Mouse (Mus musculus): ENCODE results near the gene Ttc7b. TPM values are rescaled to one million over a fixed set of nuclear protein-coding genes. Genes with fewer than 3 reads are reported as not detected.

Gene Ttc7b
- polyA plus RNA-seq, 1 experiment from 2014 or later, result 6.6 TPM

DNA sequence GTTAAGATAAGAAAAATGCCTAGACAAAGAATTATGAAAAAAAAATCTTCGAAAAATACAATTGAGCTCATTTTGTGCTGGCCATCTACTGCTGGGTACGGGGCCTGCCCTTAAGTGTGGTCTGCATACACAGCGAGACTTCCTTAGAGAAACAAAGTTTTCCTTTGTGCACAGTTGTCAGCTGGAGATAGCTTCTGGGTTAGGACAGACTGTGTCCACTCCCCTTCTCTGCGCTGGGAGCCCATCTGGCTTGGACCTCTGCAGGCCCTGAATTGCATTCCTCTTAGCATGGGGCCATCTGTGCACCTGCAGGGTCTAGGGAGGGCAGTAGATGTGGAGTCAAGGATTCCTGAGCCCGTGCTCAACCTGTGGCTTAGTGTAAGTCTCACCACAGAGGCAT, 165.1 kb downstream of the Ttc7b start:
- Histone ChIP-seq H3K4me3 (ENCODE audit: low read depth, low read length) (no peak overlapping the region), H3K9ac (replicated peaks; ENCODE audit: low read depth) (no peak overlapping the region), H3K36me3 (ENCODE audit: insufficient read depth, low read length) (peaks cover 12% of the 10 kb centered on the region; the same call in 1 of the 2 replicates), H3K4me2 (replicated peaks; ENCODE audit: low read depth, low read length) (no peak overlapping the region), H3K4me1 (ENCODE audit: insufficient read depth, low read depth, low read length) (no peaks in the 10 kb centered on the region), H3K27me3 (replicated peaks; ENCODE audit: insufficient read depth, low read length) (no peaks in the 10 kb centered on the region), H3K27ac (ENCODE audit: low read length) (no peak overlapping the region), H3K9me3 (ENCODE audit: low read length) (no peaks in the 10 kb centered on the region)
- DNase-seq (ENCODE audit: low spot score), result no peak
- no peak for ATAC-seq
- 73% methylated on average over 5 of the region's 5 CpGs for WGBS
- TF ChIP-seq CTCF (IDR thresholded peaks at IDR 0.05), result no peak
- no peak for TF ChIP-seq EP300 (IDR thresholded peaks at IDR 0.05)

DNA sequence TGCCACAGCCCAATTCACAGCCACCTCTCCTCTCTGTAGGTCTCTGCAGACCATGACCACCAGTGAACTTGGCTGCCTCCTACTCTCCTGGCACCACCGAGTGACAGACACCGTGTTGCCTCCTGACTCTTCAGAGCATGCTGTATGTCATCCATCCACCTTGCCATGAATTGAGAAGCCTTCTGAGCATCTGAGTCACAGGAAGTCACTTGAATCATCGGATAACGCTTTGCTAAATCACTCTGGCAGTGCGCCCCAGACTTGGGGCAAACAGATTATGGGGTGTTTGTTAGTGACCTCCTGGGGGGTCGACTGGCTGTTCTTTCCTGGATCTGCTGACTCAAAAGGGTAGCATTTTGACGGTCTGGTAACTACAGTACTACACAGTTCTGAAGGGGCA, 166.7 kb downstream of the Ttc7b start:
- Histone ChIP-seq H3K27me3 (replicated peaks; ENCODE audit: insufficient read depth, low read length) (no peaks in the 10 kb centered on the region), H3K9ac (replicated peaks; ENCODE audit: low read depth) (no peak overlapping the region), H3K4me3 (ENCODE audit: low read depth, low read length) (no peak overlapping the region), H3K4me2 (replicated peaks; ENCODE audit: low read depth, low read length) (no peak overlapping the region), H3K27ac (ENCODE audit: low read length) (no peak overlapping the region), H3K9me3 (ENCODE audit: low read length) (no peaks in the 10 kb centered on the region), H3K36me3 (ENCODE audit: insufficient read depth, low read length) (peaks cover 12% of the 10 kb centered on the region; the same call in 1 of the 2 replicates), H3K4me1 (ENCODE audit: insufficient read depth, low read depth, low read length) (no peaks in the 10 kb centered on the region)
- no peak for ATAC-seq
- 53% methylated on average over 7 of the region's 7 CpGs for WGBS
- TF ChIP-seq CTCF (IDR thresholded peaks at IDR 0.05) (no peak), EP300 (IDR thresholded peaks at IDR 0.05) (no peak)
- DNase-seq (ENCODE audit: low spot score), result no peak

DNA sequence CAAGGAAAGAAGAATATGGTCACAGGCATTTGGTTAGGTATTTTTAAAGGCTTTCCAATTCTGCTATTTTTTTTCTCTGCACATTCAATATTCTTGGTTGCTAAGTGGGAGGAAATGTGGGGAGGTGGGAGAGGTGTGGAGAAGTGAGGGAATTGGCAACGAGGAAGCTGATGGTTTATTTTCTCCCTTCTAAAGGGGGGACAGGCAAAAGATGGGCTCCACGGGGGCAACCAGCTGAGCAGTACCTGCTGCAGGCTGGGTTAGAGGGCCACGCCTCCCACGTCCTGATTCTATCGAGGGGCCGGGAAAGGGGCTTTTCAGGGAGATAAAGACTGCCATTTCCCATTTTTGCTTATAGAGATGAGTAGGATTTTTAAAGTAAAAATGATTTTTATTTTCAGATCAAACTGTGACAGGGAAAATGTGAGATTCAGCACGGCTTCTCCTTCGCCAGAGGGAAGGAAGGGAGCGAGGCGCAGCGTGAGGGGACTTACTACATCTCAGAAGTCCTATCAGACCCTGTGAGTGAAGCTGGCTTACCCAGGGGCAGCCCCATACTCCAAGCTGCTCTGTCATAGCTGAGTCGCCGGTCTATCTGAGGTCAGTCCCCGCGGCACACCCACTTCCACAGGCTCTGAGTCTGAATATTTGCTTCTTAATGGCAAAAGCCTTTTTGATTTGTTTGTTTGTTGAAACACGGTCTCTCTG, 167.4 kb downstream of the Ttc7b start:
- Histone ChIP-seq H3K9ac (replicated peaks; ENCODE audit: low read depth) (no peak overlapping the region), H3K4me1 (ENCODE audit: insufficient read depth, low read depth, low read length) (no peaks in the 10 kb centered on the region), H3K27me3 (replicated peaks; ENCODE audit: insufficient read depth, low read length) (no peaks in the 10 kb centered on the region), H3K27ac (ENCODE audit: low read length) (no peak overlapping the region), H3K4me3 (ENCODE audit: low read depth, low read length) (no peak overlapping the region), H3K4me2 (replicated peaks; ENCODE audit: low read depth, low read length) (no peak overlapping the region), H3K36me3 (ENCODE audit: insufficient read depth, low read length) (peaks cover 12% of the 10 kb centered on the region; the same call in 1 of the 2 replicates), H3K9me3 (ENCODE audit: low read length) (no peaks in the 10 kb centered on the region)
- TF ChIP-seq CTCF (IDR thresholded peaks at IDR 0.05) (no peak), EP300 (IDR thresholded peaks at IDR 0.05) (no peak)
- WGBS, result 83% methylated on average over 16 of the region's 16 CpGs
- DNase-seq (ENCODE audit: low spot score) (no peak), ATAC-seq (no peak)

DNA sequence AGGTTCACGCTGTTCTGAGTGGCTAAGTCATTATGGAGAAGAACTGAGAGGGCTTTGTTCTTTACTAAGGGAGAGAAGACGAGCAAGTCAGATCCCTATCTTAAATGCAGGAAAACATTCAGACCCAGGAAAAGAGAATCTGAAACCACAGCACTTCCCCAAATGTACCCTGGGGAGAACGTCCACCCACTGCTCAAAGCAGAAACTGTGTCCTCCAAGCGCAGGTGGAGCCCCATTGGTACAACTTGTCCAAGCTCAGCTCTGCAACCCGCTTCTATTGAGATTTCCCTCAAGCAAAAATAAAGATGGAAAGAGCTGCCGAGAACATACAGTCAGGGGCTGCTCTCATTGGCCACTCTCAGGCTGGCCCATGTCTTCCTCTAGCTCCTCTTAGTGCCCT, 168.5 kb downstream of the Ttc7b start:
- no peak for DNase-seq (ENCODE audit: low spot score)

DNA sequence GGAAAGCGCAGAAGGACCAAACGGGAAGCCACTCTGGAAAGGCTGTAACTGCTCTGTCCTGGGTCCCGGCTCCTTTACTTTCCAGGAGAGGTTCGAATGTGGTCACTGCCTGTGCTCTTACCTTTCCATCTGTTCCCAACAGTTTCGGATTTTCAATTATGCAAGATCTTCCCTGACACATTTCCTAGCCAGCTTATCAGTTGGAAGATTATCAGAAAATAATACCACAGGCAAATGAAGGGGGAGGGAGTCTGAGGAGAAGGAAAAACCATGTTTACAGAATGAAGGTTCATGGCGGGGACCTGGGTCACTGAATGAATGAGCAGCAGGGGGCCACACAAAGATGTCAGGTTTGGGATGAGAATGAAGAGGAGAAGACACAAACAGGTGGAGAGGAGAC, 177.1 kb downstream of the Ttc7b start:
- DNase-seq (ENCODE audit: low spot score) (no peak), ATAC-seq (no peak)
- no peak overlapping the region for H3K9ac ChIP-seq (replicated peaks; ENCODE audit: low read depth)
- 63% methylated on average over 6 of the region's 6 CpGs for WGBS
- TF ChIP-seq CTCF (IDR thresholded peaks at IDR 0.05), result no peak
- H3K27me3 ChIP-seq (replicated peaks; ENCODE audit: insufficient read depth, low read length), result no peaks in the 10 kb centered on the region
- H3K27ac ChIP-seq (ENCODE audit: low read length), result no peak overlapping the region
- H3K4me2 ChIP-seq (replicated peaks; ENCODE audit: low read depth, low read length), result no peak overlapping the region
- H3K36me3 ChIP-seq (ENCODE audit: insufficient read depth, low read length), result 0 out of 2 replicates have a peak, but pooled peaks cover 12% of the 10 kb centered on the region
- H3K4me1 ChIP-seq (ENCODE audit: insufficient read depth, low read depth, low read length), result no peaks in the 10 kb centered on the region
- H3K9me3 ChIP-seq (ENCODE audit: low read length), result no peaks in the 10 kb centered on the region
- H3K4me3 ChIP-seq (ENCODE audit: low read depth, low read length), result no peak overlapping the region

More for the DNA sequence above, 168.5 kb downstream of the Ttc7b start:
- no peak overlapping the region for H3K27ac ChIP-seq (ENCODE audit: low read length)
- H3K4me2 ChIP-seq (replicated peaks; ENCODE audit: low read depth, low read length), result no peak overlapping the region
- no peaks in the 10 kb centered on the region for H3K27me3 ChIP-seq (replicated peaks; ENCODE audit: insufficient read depth, low read length)
- H3K36me3 ChIP-seq (ENCODE audit: insufficient read depth, low read length), result peaks cover 5% of the 10 kb centered on the region; the same call in 1 of the 2 replicates
- H3K9me3 ChIP-seq (ENCODE audit: low read length), result no peaks in the 10 kb centered on the region
- H3K9ac ChIP-seq (replicated peaks; ENCODE audit: low read depth), result no peak overlapping the region
- 79% methylated on average over 6 of the region's 6 CpGs for WGBS
- no peak overlapping the region for H3K4me3 ChIP-seq (ENCODE audit: low read depth, low read length)
- no peaks in the 10 kb centered on the region for H3K4me1 ChIP-seq (ENCODE audit: insufficient read depth, low read depth, low read length)
- ATAC-seq, result no peak
- TF ChIP-seq EP300 (IDR thresholded peaks at IDR 0.05) (no peak), CTCF (IDR thresholded peaks at IDR 0.05) (no peak)

DNA sequence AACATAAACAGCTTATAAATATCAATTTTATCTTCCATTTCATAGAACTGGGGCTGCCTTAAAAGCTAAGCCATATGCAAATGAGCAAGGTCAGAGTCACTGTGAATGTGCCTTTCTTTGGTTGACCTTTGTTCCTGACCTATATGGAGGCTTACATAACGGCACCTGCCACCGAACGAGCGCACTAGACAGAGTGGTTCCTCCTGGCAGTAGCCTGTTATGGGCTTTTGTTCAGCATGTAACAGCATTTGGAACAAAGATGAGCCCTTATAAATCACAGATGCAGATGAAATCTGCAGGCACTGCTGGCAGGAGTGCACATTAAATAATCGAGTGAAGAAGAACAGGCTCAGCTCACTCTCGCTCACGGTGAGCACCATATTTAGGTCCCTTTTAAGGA, 179.0 kb downstream of the Ttc7b start:
- WGBS, result 90% methylated on average over 7 of the region's 7 CpGs
- H3K4me3 ChIP-seq (ENCODE audit: low read depth, low read length), result no peak overlapping the region
- H3K27ac ChIP-seq (ENCODE audit: low read length), result no peak overlapping the region
- H3K36me3 ChIP-seq (ENCODE audit: insufficient read depth, low read length), result 0 out of 2 replicates have a peak, but pooled peaks cover 12% of the 10 kb centered on the region
- no peaks in the 10 kb centered on the region for H3K9me3 ChIP-seq (ENCODE audit: low read length)
- no peak overlapping the region for H3K4me2 ChIP-seq (replicated peaks; ENCODE audit: low read depth, low read length)
- no peaks in the 10 kb centered on the region for H3K4me1 ChIP-seq (ENCODE audit: insufficient read depth, low read depth, low read length)
- TF ChIP-seq EP300 (IDR thresholded peaks at IDR 0.05) (no peak), CTCF (IDR thresholded peaks at IDR 0.05) (no peak)
- DNase-seq (ENCODE audit: low spot score), result no peak
- no peak for ATAC-seq
- H3K27me3 ChIP-seq (replicated peaks; ENCODE audit: insufficient read depth, low read length), result no peaks in the 10 kb centered on the region
- no peak overlapping the region for H3K9ac ChIP-seq (replicated peaks; ENCODE audit: low read depth)
